Mouse (Mus musculus): ENCODE data around the gene Pax1. TPM values are rescaled to one million over a fixed set of nuclear protein-coding genes. Genes with fewer than 3 reads are reported as not detected.
A peak's percentile ranks its signal among the peaks of the same experiment; 100 is the strongest.

Gene Pax1
- polyA plus RNA-seq, 1 experiment from 2014 or later: 0.37 TPM

DNA sequence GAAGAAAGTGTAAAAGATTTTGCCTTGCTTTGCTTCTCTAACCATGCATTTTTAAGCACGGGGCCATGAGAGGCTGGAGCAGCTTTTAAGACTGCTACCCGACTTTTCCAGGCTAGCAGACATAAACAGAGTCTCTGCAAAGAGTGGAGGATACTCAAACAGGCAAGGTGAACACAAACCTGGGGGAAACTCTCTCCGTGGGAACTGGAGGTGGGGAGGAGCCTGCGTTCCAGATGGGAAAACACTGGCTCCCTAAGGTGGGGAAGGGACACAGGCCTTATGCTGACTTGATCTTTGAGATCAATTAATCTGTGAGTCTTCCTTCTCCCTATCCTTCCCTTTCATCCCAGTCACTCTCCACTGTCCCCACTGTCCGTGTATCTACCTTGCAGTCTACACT lies 869 bp upstream of the Pax1 start:
- H3K4me3 ChIP-seq (ENCODE audit: low read depth, low read length): no peak overlapping the region
- no peak overlapping the region for H3K4me2 ChIP-seq
- WGBS (ENCODE audit: insufficient replicate concordance): 2% methylated on average over 5 of the region's 5 CpGs
- no peak for ATAC-seq (replicated peaks; ENCODE audit: insufficient number of reproducible peaks, low FRiP score, low TSS enrichment)
- H3K9me3 ChIP-seq (replicated peaks; ENCODE audit: control insufficient read depth, low read length): no peaks in the 10 kb centered on the region
- no peak overlapping the region for H3K9ac ChIP-seq (ENCODE audit: low read depth, low read length)
- peaks cover 6% of the 10 kb centered on the region; the same call in 1 of the 2 replicates for H3K4me1 ChIP-seq (ENCODE audit: control insufficient read depth, insufficient read depth, low read length)
- no peaks in the 10 kb centered on the region for H3K36me3 ChIP-seq (ENCODE audit: control insufficient read depth, insufficient read depth, low read length)
- H3K27ac ChIP-seq (ENCODE audit: low read depth, low read length): no peak overlapping the region
- peaks cover 90% of the 10 kb centered on the region for H3K27me3 ChIP-seq (ENCODE audit: control insufficient read depth, insufficient read depth, low read length)

- Histone ChIP-seq H3K4me2 (peak overlapping the region; percentile 17; the same call in 1 of the 2 replicates), H3K9ac (ENCODE audit: low read depth, low read length) (no peak overlapping the region), H3K27me3 (ENCODE audit: control insufficient read depth, insufficient read depth, low read length) (peaks cover 95% of the 10 kb centered on the region), H3K4me1 (ENCODE audit: control insufficient read depth, insufficient read depth, low read length) (peaks cover 6% of the 10 kb centered on the region; the same call in 1 of the 2 replicates), H3K27ac (ENCODE audit: low read depth, low read length) (no peak overlapping the region), H3K9me3 (replicated peaks; ENCODE audit: control insufficient read depth, low read length) (no peaks in the 10 kb centered on the region), H3K4me3 (ENCODE audit: low read depth, low read length) (no peak overlapping the region), H3K36me3 (ENCODE audit: control insufficient read depth, insufficient read depth, low read length) (no peaks in the 10 kb centered on the region)
- ATAC-seq (replicated peaks; ENCODE audit: insufficient number of reproducible peaks, low FRiP score, low TSS enrichment): no peak
- 2% methylated on average over 18 of the region's 18 CpGs for WGBS (ENCODE audit: insufficient replicate concordance)
Observed at GRCm38 (mm10) chr2:147362316-147362715, 591 bp downstream of the Pax1 start.

- Histone ChIP-seq H3K9ac (ENCODE audit: low read depth, low read length) (no peak overlapping the region), H3K4me1 (ENCODE audit: control insufficient read depth, insufficient read depth, low read length) (peaks cover 6% of the 10 kb centered on the region), H3K4me3 (ENCODE audit: low read depth, low read length) (no peak overlapping the region), H3K9me3 (replicated peaks; ENCODE audit: control insufficient read depth, low read length) (no peaks in the 10 kb centered on the region), H3K36me3 (ENCODE audit: control insufficient read depth, insufficient read depth, low read length) (no peaks in the 10 kb centered on the region), H3K4me2 (no peak overlapping the region), H3K27ac (ENCODE audit: low read depth, low read length) (no peak overlapping the region), H3K27me3 (ENCODE audit: control insufficient read depth, insufficient read depth, low read length) (peaks cover 98% of the 10 kb centered on the region)
- WGBS (ENCODE audit: insufficient replicate concordance): 6% methylated on average over 6 of the region's 6 CpGs
- ATAC-seq (replicated peaks; ENCODE audit: insufficient number of reproducible peaks, low FRiP score, low TSS enrichment): no peak
Observed at GRCm38 (mm10) chr2:147363401-147364130, 1.8 kb downstream of the Pax1 start.

GRCm38 (mm10) chr2:147364198-147364597 lies 2.5 kb downstream of the Pax1 start:
- H3K27ac ChIP-seq (ENCODE audit: low read depth, low read length): no peak overlapping the region
- H3K9ac ChIP-seq (ENCODE audit: low read depth, low read length): no peak overlapping the region
- H3K27me3 ChIP-seq (ENCODE audit: control insufficient read depth, insufficient read depth, low read length): peaks cover 92% of the 10 kb centered on the region
- 5% methylated on average over 6 of the region's 6 CpGs for WGBS (ENCODE audit: insufficient replicate concordance)
- peaks cover 6% of the 10 kb centered on the region for H3K4me1 ChIP-seq (ENCODE audit: control insufficient read depth, insufficient read depth, low read length)
- ATAC-seq (replicated peaks; ENCODE audit: insufficient number of reproducible peaks, low FRiP score, low TSS enrichment): no peak
- no peaks in the 10 kb centered on the region for H3K36me3 ChIP-seq (ENCODE audit: control insufficient read depth, insufficient read depth, low read length)
- no peak overlapping the region for H3K4me3 ChIP-seq (ENCODE audit: low read depth, low read length)
- no peak overlapping the region for H3K4me2 ChIP-seq
- no peaks in the 10 kb centered on the region for H3K9me3 ChIP-seq (replicated peaks; ENCODE audit: control insufficient read depth, low read length)

GRCm38 (mm10) chr2:147364982-147365907 lies 3.5 kb downstream of the Pax1 start:
- no peaks in the 10 kb centered on the region for H3K9me3 ChIP-seq (replicated peaks; ENCODE audit: control insufficient read depth, low read length)
- 2% methylated on average over 80 of the region's 80 CpGs for WGBS (ENCODE audit: insufficient replicate concordance)
- H3K4me2 ChIP-seq: peak overlapping the region; percentile 68
- H3K9ac ChIP-seq (ENCODE audit: low read depth, low read length): no peak overlapping the region
- peaks cover 92% of the 10 kb centered on the region for H3K27me3 ChIP-seq (ENCODE audit: control insufficient read depth, insufficient read depth, low read length)
- H3K36me3 ChIP-seq (ENCODE audit: control insufficient read depth, insufficient read depth, low read length): no peaks in the 10 kb centered on the region
- H3K4me1 ChIP-seq (ENCODE audit: control insufficient read depth, insufficient read depth, low read length): peaks cover 6% of the 10 kb centered on the region
- peak overlapping the region; percentile 40 for H3K4me3 ChIP-seq (ENCODE audit: low read depth, low read length)
- peak; percentile 53; the same call in 1 of the 2 replicates for ATAC-seq (replicated peaks; ENCODE audit: insufficient number of reproducible peaks, low FRiP score, low TSS enrichment)
- no peak overlapping the region for H3K27ac ChIP-seq (ENCODE audit: low read depth, low read length)

DNA sequence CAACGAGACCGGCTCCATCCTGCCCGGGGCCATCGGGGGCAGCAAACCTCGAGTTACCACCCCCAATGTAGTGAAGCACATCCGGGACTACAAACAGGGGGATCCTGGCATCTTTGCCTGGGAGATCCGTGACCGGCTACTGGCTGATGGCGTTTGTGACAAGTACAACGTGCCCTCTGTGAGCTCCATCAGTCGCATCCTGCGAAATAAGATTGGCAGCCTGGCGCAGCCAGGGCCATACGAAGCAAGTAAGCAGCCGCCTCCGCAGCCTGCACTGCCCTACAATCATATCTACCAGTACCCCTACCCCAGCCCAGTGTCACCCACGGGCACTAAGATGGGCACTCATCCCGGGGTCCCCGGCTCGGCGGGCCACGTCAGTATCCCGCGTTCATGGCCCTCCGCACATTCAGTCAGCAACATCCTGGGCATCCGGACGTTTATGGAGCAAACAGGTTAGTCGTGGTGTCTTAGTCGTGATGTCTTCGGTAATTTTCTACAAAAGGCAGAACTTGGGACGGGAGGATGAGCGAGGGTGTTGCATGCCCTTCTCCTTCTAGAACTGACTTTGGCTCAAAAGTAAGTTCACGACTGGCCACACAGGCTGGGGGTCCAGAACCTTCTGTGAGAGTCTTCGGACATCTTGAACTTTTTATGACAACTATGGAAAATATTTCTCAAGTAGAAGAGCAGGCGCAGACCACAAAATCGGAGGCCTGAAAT lies 4.3 kb downstream of the Pax1 start:
- no peak for ATAC-seq (replicated peaks; ENCODE audit: insufficient number of reproducible peaks, low FRiP score, low TSS enrichment)
- no peaks in the 10 kb centered on the region for H3K9me3 ChIP-seq (replicated peaks; ENCODE audit: control insufficient read depth, low read length)
- WGBS (ENCODE audit: insufficient replicate concordance): 2% methylated on average over 36 of the region's 36 CpGs
- H3K9ac ChIP-seq (ENCODE audit: low read depth, low read length): no peak overlapping the region
- peaks cover 92% of the 10 kb centered on the region for H3K27me3 ChIP-seq (ENCODE audit: control insufficient read depth, insufficient read depth, low read length)
- no peak overlapping the region for H3K27ac ChIP-seq (ENCODE audit: low read depth, low read length)
- peak overlapping the region; percentile 68 for H3K4me2 ChIP-seq
- peaks cover 6% of the 10 kb centered on the region for H3K4me1 ChIP-seq (ENCODE audit: control insufficient read depth, insufficient read depth, low read length)
- no peaks in the 10 kb centered on the region for H3K36me3 ChIP-seq (ENCODE audit: control insufficient read depth, insufficient read depth, low read length)
- no peak overlapping the region for H3K4me3 ChIP-seq (ENCODE audit: low read depth, low read length)

DNA sequence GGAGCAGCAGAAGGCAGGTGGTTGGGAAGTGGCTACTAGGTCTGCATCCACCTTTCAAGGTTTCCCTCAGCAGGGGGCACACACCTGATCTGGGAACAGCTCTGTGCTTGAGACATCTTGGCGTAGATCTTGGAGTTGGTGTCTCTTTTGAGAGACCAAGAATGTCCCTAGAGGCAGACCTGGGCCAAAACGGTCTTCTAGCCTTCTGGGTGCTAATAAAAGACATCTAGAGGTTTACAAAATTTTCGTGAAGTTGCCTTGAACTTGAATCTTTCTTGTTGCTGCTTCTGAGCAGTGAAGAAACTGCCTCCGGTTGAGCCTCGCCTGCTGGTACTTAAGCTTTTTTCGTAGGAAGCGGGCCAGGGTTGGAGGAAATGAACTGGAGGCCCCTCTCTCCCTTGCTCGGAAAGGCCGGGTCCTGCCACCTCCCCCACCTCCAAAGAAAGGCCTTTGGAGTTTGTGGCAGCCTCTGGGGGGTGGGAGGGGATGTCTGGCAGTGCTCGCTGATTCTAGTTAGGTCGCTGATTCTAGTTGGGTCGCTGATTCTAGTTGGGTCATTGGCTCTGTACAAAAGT lies 5.6 kb downstream of the Pax1 start:
- no peaks in the 10 kb centered on the region for H3K9me3 ChIP-seq (replicated peaks; ENCODE audit: control insufficient read depth, low read length)

More for the DNA sequence above, 5.6 kb downstream of the Pax1 start:
- H3K4me3 ChIP-seq (ENCODE audit: low read depth, low read length): no peak overlapping the region
- H3K27me3 ChIP-seq (ENCODE audit: control insufficient read depth, insufficient read depth, low read length): peaks cover 89% of the 10 kb centered on the region
- H3K36me3 ChIP-seq (ENCODE audit: control insufficient read depth, insufficient read depth, low read length): no peaks in the 10 kb centered on the region
- 1% methylated on average over 12 of the region's 12 CpGs for WGBS (ENCODE audit: insufficient replicate concordance)
- no peak overlapping the region for H3K27ac ChIP-seq (ENCODE audit: low read depth, low read length)
- H3K9ac ChIP-seq (ENCODE audit: low read depth, low read length): no peak overlapping the region
- no peak overlapping the region; the same call in 1 of the 2 replicates for H3K4me2 ChIP-seq
- peaks cover 6% of the 10 kb centered on the region for H3K4me1 ChIP-seq (ENCODE audit: control insufficient read depth, insufficient read depth, low read length)
- no peak for ATAC-seq (replicated peaks; ENCODE audit: insufficient number of reproducible peaks, low FRiP score, low TSS enrichment)

Data from heart, embryonic 11.5 days (tissue).